Mouse (Mus musculus) layer of hippocampus, postnatal 10 days (tissue): ENCODE data around the gene Pde11a. TPM values are rescaled to one million over a fixed set of nuclear protein-coding genes. Genes with fewer than 3 reads are reported as not detected.
A peak's percentile ranks its signal among the peaks of the same experiment; 100 is the strongest.

ENCODE experiments used
- DNase-seq, 2 experiments: peaks; one replicate each; pipeline ENCODE4 v3.0.0; 2021; ENCODE audit warnings: low spot score in 2 of 2
- total RNA-seq, 2 experiments: library from RNA; stranded (reverse); gene quantifications; 2 replicates each; pipeline ENCODE4 v1.2.3; 2021

Pde11a gene
- total RNA-seq, 2 experiments from 2014 or later: 5.0 to 6.4 TPM

DNA sequence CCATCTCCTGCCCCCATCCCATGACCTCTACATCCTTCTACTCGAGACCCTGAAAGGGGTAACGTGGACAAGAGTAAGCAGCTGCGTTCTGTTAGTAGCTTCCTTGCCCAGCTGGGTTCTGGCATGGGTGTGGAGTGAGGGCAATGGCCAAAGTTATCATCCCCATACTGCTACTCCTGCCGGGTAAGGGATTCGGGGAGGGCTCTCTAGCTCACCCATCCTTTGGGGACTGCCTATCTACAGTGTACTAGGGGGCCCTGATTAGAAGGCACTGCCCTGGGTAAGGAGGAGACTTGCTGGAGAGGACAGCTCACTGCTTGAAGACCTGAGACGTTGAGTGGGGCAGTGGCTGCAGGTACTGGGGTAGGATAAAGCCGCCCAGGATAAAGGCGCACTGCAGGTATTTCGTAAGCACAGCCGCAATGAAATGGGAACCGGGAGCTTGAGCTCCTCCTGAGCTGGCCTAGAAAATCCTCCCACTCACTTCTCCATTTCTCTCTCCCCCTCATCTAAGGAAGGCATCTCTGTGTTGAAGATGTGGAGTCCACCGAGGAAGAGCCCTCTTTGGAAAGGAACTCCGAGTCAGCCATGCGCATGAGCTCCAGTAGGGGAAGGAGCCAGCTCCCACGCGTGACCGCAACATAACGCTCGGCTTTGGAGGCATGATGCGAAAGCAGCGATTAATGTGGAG lies 15.2 kb downstream of the Pde11a start:
- DNase-seq: no peak

DNA sequence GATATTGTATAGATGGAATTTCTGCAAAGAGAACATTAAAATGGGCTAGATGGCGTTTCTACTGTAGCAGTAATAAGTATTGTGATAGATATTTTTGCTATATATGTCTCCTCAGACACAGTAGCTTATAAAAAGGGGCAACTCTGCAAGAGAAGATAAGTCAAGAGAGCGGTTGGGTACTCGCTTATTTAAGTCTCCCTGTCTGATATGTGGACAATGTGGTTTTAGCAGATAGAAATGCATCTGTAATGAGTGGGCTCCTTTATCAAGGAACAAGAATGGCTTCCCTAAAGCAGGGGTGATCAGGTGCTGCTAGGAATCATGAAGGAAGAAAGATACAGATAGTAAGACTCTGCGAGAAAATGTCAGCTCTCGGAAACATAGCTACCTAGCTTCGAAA lies 18.2 kb downstream of the Pde11a start:
- no peak for DNase-seq

DNA sequence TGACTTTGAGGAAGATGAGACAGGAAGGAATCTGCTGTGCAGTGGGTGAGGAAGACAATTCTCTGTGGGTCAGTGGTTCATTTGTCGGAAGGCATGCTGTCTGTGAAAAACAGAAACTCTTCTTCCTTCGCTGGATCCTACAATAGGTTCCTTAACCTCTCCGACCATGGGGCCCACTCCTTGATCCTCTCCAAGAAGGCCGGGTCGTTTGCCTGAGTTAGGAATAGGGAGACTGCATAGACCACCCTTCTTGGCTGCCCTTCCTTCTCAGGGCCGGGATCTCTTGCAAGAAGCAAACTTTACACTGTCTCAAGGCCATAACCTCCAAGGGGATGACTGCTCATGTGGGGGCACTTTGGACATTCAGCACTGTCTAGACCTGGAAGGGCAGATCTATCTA lies 19.3 kb downstream of the Pde11a start:
- no peak for DNase-seq

DNA sequence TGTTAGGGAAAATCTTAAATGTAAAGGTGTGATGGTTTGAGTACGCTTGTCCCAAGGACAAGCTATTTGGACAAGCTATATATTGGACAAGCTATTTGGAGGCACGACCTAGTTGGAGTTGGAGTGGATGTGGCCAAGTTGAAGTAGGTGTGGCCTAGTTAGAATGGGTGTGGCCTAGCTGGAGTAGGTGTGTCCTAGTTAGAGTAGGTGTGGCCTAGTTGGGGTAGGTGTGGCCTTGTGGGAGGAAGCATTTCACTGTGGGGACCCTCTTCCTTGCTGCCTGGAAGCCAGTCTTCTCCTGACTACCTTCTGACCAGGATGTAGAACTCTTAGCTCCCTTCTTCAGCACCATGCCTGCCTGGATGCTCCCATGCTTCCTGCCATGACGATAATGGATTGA lies 50.9 kb downstream of the Pde11a start:
- no peak for DNase-seq

DNA sequence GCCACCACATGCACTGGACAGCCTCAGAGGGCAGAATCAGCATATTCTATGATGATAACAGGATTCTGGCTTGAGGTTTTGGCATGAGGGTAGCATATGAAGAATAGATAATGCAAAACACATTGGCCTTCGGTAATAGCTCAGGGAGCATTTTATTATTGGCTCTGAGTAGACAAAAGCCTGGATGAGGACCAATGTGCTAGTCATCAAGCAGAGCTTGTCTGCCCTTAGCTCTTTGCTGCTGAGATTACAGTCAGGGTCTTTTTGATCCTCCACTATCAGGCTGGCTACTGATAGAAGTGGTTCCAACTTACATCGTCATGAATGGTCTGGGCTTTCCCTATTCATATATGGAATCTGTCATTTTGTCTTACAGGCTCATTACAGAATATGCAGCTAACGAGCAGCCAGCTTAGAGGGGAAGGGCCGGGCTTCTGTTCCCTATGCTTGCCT lies 52.3 kb downstream of the Pde11a start:
- DNase-seq: no peak

DNA sequence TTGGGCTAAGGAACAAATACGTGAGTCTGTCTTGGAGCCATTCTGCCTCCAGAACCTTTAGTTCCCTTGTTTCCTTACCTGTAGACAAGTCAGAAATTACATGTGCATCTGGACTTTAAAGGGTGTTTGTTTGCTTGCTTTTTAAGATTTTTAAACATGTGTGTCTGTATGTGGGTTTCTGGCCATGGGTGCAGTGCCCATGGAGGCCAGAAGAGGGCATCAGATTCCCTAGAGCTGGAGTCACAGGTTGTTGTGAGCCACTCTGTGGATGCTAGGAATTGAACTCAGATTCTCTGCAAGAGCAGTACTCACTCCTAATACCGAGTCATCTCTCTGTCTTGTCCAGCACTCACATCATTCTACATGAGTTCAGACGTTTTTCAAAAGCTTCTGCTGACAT lies 53.4 kb downstream of the Pde11a start:
- DNase-seq: no peak

DNA sequence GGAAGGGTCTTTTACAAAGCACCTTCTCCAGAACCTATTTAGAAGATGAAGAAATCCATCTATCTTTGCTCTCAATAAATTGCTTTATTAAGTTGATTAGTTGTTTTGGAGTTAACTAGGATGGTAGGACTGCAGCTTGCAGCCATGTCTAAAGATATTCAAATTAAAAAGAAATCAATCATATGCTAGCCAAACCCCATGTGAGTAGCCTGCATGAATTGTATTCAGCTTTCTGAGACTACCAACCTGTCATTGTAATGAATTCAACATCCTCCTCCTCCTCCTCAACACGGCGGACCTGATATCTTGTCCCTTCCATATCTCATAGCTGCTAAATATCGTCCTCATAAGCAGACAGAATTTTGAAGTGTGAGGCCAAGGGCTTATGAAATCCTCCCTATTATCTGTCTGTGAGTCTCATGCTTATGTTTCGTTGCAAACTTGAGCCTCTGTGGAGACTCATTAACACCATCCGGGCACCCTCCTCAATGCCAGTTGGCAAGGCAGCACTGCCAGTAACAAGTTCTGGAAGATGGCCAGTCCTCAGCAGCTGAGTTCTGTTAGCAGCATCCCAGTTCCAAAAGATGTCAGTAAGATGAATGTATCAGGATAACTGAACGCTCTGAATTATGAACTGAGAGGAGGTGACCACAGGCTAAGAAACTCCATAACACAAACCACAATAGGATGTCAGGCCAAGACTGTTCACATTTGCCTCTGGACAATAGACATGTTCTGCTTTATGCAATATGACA lies 55.0 kb downstream of the Pde11a start:
- DNase-seq: peak; percentile 76 to 82

DNA sequence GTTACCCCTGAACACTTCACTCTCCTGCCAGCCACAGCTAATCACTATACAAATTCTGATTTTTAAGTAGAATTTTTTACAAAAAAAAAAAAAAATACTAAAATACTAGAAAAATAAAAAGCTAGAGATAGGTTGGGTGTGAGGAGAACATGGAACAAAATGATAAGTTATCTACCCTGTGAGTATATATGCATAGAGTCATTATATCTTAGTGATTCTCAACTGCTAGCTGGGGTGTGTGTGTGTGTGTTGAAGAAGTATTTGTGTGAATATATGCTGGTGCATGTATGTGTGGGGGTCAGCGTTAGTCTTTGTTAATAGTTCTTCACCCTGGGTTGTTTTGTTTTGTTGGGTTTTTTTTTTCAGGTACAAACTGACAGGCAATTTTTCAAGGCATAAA lies 69.1 kb downstream of the Pde11a start:
- no peak for DNase-seq

DNA sequence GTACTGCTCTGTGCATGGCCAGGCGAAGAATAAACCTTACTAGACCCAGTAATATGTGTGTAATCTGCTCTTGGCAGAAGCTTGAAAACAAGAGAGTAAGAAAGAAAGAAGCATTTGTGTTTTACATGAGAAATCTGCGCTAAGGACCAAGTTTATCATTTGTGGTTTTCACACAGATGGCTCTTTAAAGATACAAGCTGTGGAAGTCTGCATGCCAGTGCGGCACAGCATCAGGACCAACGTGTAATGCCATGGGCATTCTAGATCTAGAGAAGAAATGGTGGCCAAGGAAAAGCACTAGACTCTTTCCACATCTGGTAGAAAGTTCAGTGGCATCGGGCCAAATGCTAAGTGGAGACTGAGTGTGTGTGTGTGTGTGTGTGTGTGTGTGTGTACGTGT lies 71.2 kb downstream of the Pde11a start:
- DNase-seq: no peak

DNA sequence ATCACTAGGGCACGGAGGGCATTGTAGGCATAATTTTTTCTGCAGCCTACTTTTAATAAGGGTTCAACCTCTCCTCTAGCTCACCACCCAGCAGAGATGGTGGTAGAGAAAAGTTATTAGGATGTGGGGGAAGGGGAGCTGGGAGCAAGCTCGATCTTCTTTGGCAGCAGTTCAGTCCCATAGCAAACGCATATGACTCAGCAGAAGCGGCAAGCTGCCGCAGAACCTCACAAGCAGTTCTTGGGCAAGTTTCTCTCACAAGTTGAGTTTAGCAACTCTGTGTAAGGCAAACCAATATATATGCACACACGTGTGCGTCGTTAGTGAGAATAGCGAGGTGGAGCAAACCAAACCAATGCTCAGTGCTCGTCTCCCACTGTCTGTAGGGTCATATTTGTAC lies 72.0 kb downstream of the Pde11a start:
- DNase-seq: no peak

DNA sequence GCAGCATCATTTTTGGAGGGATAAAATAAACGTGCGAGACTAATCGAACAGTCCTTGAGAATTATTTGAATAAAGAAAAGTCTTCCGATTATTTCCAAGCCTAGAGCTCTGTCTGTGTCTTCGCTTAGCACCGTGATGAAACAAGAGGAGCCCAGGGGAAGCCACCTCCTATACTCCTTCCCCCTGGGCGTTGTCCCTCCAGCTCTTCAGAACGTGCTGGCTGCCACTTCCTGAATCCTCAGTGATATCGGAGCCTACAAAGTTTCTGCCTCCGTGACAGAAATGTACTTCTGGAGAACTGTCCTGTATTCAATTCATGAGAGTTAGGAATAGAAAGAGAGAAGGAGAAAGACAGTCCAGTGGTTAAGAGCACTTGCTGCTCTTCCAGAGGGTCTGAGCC lies 74.3 kb downstream of the Pde11a start:
- DNase-seq: no peak

DNA sequence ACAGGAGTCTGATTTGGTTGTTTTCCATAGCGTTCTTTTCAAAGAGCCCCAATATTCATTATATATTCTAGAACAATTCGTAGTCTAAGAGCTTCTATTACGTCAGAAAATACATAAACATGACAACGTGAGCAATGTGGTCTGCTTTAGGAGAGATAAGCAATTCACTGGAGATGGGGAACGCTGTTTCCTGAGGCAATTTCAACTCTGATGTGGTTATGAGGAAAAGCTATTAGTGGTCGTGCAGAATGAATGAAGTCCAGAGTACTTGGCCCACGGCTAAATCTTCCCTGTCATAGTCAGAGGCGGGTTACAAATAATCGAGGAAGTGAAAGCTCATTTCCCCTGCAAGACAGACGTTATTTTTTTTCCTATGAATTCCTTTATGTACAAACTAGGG lies 75.9 kb downstream of the Pde11a start:
- DNase-seq: no peak

DNA sequence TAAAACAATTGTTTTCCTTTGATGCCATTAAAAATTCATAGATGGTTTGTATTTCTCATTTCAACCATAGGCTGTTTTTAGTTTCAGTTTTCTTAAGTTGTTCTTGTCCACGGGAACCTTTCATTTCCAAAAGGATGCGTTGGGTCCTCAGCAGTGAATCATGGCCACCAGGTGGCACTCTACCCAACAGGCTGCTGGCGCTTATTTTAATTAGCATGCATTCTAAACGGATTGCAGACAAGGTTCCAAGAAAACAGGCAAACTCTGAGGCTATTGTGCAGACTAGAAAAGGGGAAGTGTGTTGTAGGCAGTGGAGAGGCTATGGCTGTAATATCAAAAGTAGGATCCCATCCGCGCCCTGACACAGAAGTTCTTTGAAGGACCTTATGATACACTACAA lies 83.7 kb downstream of the Pde11a start:
- peak; percentile 78 to 80 for DNase-seq

DNA sequence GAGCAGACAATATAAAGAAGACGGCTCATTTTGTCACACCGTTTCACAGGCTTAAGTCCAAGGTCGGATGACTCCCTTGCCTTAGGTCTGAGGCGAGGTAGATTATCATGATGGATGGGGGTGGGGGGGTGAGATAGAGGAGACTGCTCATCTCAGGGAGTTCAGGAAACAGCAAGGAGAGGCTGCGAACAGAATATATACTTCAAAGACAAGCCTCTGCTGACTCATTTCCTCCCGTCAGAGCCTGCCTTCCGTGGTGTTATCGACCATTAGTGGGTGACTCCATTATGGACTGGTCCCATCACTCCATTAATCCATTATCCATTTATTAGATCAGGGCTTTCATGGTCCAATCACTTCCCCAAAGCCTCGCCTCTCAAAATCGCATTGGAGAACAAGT lies 87.2 kb downstream of the Pde11a start:
- no peak for DNase-seq

DNA sequence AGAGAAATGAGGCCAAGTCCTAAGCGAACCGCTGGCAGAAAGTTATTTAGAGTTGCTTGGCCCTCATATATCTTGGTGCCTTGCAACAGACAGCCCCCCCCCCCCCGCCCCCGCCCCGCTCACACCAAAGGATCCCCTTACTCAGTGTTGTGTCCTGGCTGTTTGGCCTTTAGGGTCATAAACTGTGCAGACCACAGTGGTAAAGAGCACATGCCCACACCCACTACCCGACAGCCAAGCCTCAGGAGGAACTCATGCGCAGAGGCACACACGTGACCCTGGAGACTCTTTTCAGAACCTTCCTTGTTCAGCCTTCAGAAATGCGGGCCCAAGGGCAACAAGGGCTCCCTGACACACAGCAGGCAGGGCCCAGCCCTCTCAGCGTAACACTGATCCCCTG lies 90.3 kb downstream of the Pde11a start:
- no peak for DNase-seq

DNA sequence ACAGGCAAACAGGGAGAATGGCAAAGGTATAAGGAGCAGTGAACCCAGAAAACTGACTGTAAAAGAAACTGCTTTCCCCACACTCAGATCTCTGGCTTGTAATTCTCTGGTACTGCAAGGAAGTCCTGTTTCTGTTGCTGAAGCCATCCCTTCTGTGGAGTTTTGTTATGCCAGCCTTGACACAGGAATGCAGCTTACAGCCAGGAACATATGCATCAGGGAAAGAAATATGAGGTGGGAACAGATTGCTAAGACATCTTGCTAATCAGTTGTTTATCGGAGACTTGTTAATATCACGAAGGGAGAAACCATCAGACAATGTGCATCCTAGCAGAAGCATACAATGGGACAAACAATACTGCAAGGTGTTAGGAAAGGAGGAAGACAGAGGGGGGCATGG lies 99.4 kb downstream of the Pde11a start:
- DNase-seq: no peak

DNA sequence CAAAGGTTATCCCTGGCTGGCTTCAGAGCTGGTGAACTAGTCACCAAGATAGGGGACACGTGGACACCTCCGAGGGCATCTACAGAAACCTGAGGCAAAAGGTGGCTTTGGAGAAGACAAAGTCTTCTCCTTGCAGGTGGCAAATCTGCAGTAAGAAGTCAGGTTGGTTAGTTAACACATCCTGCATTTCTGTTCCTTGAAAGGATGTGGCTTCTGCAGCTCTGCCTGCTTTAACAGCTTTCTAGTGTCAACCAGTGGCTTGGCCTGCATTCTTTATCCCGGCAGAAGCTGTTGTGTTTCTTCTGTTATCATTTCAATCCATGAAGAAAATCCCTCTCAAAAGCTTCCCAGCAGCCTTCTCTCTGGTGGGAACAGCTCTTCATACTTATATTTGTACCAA lies 100.1 kb downstream of the Pde11a start:
- no peak for DNase-seq

DNA sequence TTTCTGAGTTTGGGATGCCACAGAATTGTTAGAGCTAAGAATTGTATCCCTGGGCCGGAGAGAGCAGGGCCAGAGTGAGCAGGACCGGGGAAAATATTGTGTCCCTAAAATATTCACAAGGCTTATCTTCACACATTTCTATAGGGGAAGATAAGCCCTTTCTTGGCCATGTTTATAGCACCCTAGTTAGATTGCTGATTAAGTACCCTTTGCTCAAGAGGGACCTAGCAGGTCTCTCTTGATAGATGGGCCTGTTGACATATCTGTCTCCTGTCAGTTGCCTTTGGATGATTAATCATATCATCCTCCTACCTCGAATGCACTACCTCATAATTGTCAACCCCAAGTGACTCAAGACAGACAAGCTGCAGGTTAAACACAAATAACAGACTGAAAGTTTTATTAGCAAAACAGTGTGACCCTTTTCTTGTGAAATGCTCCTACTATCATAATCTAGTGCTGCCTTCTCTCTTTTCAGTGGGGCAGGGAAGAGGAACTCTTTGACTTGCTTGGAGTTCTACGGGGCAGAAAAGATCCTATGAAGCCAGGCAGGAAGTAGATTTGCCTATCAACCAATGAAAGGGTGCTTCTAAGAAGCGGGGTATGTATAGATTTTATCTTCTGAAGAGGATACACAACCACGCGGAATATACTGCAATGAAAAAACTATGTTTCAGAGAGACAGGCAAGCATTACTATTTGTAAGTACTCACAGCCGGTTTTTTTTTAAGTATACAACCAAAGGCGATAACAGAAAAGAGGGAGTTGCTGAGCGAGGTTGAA lies 100.7 kb downstream of the Pde11a start:
- no peak for DNase-seq

DNA sequence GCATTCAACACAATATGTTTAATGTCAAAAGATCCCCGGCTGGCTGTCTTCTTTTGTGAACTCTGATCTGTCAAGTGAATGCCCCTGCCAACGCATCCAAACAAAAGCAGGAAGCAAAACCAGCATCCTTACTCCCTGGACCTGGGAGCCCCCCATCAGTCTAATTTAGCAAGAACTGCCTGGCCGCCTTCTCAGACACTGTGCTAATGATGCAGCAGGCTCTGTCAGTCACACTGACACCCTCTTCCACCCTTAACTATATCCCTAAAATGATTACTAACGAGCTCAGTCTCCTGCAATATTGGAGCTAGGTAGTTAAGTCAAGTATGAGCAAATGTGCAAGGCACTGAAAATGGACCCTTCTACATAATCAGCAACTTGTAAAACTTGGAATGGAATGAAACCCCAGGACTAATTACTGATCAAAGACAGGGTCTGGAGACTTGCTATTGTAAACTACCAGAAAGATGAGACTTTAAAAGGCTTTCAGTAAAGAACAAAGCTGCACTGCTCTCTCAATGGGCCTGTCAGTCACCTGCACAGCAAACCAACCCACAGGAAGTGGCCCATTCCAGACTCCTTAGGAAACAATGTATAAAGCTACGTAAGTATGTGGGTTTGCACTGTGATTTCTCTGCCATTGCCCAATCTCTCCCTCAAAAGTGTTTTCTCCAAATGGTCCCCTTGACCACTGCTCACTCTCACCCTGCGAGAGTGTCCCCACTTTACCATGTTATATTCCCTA lies 118.0 kb downstream of the Pde11a start:
- no peak for DNase-seq

DNA sequence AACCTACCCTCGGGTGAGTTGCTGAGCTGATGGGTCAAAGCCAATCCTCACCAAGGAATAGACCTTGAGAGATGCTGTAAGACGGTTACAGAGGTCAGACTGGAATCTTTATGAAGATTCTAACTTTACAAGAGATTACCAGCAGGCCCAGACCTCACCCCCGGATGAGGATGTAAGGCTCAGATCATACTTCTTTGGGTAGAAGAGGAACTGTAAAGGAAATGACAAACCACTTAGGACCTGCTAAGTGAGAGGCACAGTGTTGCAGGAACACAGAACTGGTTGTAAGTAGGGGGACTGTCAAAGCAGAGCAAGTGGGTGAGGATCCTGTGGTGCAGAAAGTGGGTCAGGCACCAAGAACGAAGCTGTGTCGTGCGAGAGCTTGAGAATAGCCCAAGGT lies 119.0 kb downstream of the Pde11a start:
- no peak for DNase-seq

DNA sequence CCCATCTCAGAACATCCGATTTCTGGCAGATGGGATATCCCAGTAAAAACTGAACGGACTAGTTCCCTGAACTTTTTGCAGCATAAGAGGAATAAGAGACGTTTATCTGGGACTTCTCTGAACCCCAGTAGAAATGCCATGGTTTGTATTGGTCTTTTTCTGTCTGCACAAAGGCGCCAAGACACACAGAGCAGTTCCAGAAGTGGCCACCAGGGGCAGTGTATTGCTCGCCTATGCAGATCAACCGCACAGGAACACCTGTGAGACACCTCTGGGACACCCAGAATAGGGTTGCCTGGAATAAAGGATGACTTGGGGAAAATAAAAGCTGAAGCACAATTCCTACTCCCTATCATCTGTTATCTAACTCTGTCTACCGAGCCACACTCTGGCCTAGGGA lies 122.4 kb downstream of the Pde11a start:
- DNase-seq: peak; percentile 27 to 33

DNA sequence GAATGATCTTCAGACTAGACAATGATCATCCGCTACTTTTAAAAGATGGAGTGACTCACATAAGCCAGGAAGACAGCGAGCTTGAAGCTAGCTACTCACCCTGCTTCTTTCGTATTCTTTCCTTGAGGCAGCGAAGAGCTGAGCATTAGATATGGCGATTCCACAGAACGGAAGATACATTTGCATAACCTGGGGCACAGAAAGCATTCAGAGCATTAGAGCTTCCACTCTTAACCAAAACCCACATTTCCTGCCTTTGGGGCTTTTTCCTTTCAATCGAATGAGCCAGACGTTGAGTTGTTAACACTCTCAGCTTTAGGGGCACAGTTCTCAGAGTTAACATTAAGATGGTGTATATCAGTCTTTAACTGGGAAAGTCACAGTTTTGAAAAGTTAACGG lies 123.4 kb downstream of the Pde11a start:
- DNase-seq: no peak
